Mouse (Mus musculus): ENCODE results near the gene Smyd5. TPM values are rescaled to one million over a fixed set of nuclear protein-coding genes. Genes with fewer than 3 reads are reported as not detected.

The Smyd5 gene
- polyA plus RNA-seq, 1 experiment, result 21.1 TPM

GRCm38 (mm10) chr6:85480685-85481084 lies 48.9 kb downstream of the Smyd5 start:
- no peak for DNase-seq
- no peak for TF ChIP-seq POLR2A (IDR thresholded peaks at IDR 0.05; ENCODE audit: borderline replicate concordance, extremely low read depth, low read depth, low read length)
- TF ChIP-seq CTCF (IDR thresholded peaks at IDR 0.05; ENCODE audit: insufficient read depth, low read length), result no peak
- no peak overlapping the region for H3K4me3 ChIP-seq (replicated peaks; ENCODE audit: extremely low read depth, low read depth, low read length)
- WGBS, result 57% methylated on average over 16 of the region's 16 CpGs
- no peaks in the 10 kb centered on the region for H3K4me1 ChIP-seq (ENCODE audit: control insufficient read depth, insufficient read depth, low read length)

- WGBS, result 5% methylated on average over 92 of the region's 92 CpGs
- no peak for DNase-seq
- H3K4me3 ChIP-seq (replicated peaks; ENCODE audit: extremely low read depth, low read depth, low read length), result no peak overlapping the region
- TF ChIP-seq CTCF (IDR thresholded peaks at IDR 0.05; ENCODE audit: insufficient read depth, low read length) (no peak), POLR2A (IDR thresholded peaks at IDR 0.05; ENCODE audit: borderline replicate concordance, extremely low read depth, low read depth, low read length) (no peak)
- no peaks in the 10 kb centered on the region for H3K4me1 ChIP-seq (ENCODE audit: control insufficient read depth, insufficient read depth, low read length)
Observed at GRCm38 (mm10) chr6:85483843-85484721, 52.3 kb downstream of the Smyd5 start.

- TF ChIP-seq CTCF (IDR thresholded peaks at IDR 0.05; ENCODE audit: insufficient read depth, low read length), result no peak
- TF ChIP-seq POLR2A (IDR thresholded peaks at IDR 0.05; ENCODE audit: borderline replicate concordance, extremely low read depth, low read depth, low read length), result no peak
- no peak for DNase-seq
- 71% methylated on average over 2 of the region's 2 CpGs for WGBS
- no peak overlapping the region for H3K4me3 ChIP-seq (replicated peaks; ENCODE audit: extremely low read depth, low read depth, low read length)
- no peaks in the 10 kb centered on the region for H3K4me1 ChIP-seq (ENCODE audit: control insufficient read depth, insufficient read depth, low read length)
Observed at GRCm38 (mm10) chr6:85485738-85486137, 53.9 kb downstream of the Smyd5 start.

- Histone ChIP-seq H3K4me1 (ENCODE audit: control insufficient read depth, insufficient read depth, low read length) (no peaks in the 10 kb centered on the region), H3K4me3 (replicated peaks; ENCODE audit: extremely low read depth, low read depth, low read length) (no peak overlapping the region)
- DNase-seq, result no peak
- 79% methylated on average over 4 of the region's 4 CpGs for WGBS
- TF ChIP-seq POLR2A (IDR thresholded peaks at IDR 0.05; ENCODE audit: borderline replicate concordance, extremely low read depth, low read depth, low read length), result no peak
- no peak for TF ChIP-seq CTCF (IDR thresholded peaks at IDR 0.05; ENCODE audit: insufficient read depth, low read length)
Observed at GRCm38 (mm10) chr6:85488510-85488909, 56.7 kb downstream of the Smyd5 start.

- no peaks in the 10 kb centered on the region for H3K4me1 ChIP-seq (ENCODE audit: control insufficient read depth, insufficient read depth, low read length)
- WGBS, result 61% methylated on average over 3 of the region's 3 CpGs
- no peak for DNase-seq
- TF ChIP-seq POLR2A (IDR thresholded peaks at IDR 0.05; ENCODE audit: borderline replicate concordance, extremely low read depth, low read depth, low read length), result no peak
- TF ChIP-seq CTCF (IDR thresholded peaks at IDR 0.05; ENCODE audit: insufficient read depth, low read length), result no peak
- no peak overlapping the region for H3K4me3 ChIP-seq (replicated peaks; ENCODE audit: extremely low read depth, low read depth, low read length)
Observed at GRCm38 (mm10) chr6:85489717-85490116, 57.9 kb downstream of the Smyd5 start.

- no peaks in the 10 kb centered on the region for H3K4me1 ChIP-seq (ENCODE audit: control insufficient read depth, insufficient read depth, low read length)
- WGBS, result 85% methylated on average over 4 of the region's 4 CpGs
- H3K4me3 ChIP-seq (replicated peaks; ENCODE audit: extremely low read depth, low read depth, low read length), result no peak overlapping the region
- TF ChIP-seq POLR2A (IDR thresholded peaks at IDR 0.05; ENCODE audit: borderline replicate concordance, extremely low read depth, low read depth, low read length) (no peak), CTCF (IDR thresholded peaks at IDR 0.05; ENCODE audit: insufficient read depth, low read length) (no peak)
- no peak for DNase-seq
Observed at GRCm38 (mm10) chr6:85490252-85490651, 58.5 kb downstream of the Smyd5 start.

GRCm38 (mm10) chr6:85491606-85492005 lies 59.8 kb downstream of the Smyd5 start:
- TF ChIP-seq CTCF (IDR thresholded peaks at IDR 0.05; ENCODE audit: insufficient read depth, low read length) (no peak), POLR2A (IDR thresholded peaks at IDR 0.05; ENCODE audit: borderline replicate concordance, extremely low read depth, low read depth, low read length) (no peak)
- Histone ChIP-seq H3K4me1 (ENCODE audit: control insufficient read depth, insufficient read depth, low read length) (no peaks in the 10 kb centered on the region), H3K4me3 (replicated peaks; ENCODE audit: extremely low read depth, low read depth, low read length) (no peak overlapping the region)
- WGBS, result 88% methylated on average over 3 of the region's 3 CpGs
- DNase-seq, result no peak

Other genes with a start within 250 kb of the Smyd5 start
- not detected in 2 replicates for gene Emx1, start 244.6 kb upstream of the Smyd5 start, polyA plus RNA-seq (2012; rRNA removed)
- gene Sfxn5, start 98.6 kb upstream of the Smyd5 start, polyA plus RNA-seq (2012; rRNA removed), result 8.0 and 8.2 TPM in 2 replicates
- 20.0 and 24.9 TPM in 2 replicates for gene Rab11fip5, start 57.4 kb upstream of the Smyd5 start, polyA plus RNA-seq (2012; rRNA removed)
- 0.16 TPM in 1 of 2 replicates, not detected in the other for gene Noto, start 8.1 kb upstream of the Smyd5 start, polyA plus RNA-seq (2012; rRNA removed)
- gene Cct7, start 19.5 kb downstream of the Smyd5 start, polyA plus RNA-seq (2012; rRNA removed), result 71.5 and 103 TPM in 2 replicates
- 27.0 and 28.9 TPM in 2 replicates for gene Pradc1, start 20.0 kb downstream of the Smyd5 start, polyA plus RNA-seq (2012; rRNA removed)
- gene Fbxo41, start 71.0 kb downstream of the Smyd5 start, polyA plus RNA-seq (2012; rRNA removed), result 0.07 and 0.09 TPM in 2 replicates
- gene Egr4, start 81.6 kb downstream of the Smyd5 start, polyA plus RNA-seq (2012; rRNA removed), result not detected in 2 replicates
- gene Alms1, start 155.5 kb downstream of the Smyd5 start, polyA plus RNA-seq (2012; rRNA removed), result 0.54 and 0.79 TPM in 2 replicates